Mouse (Mus musculus): Measurements from ENCODE around the gene Rsbn1l.

DNA sequence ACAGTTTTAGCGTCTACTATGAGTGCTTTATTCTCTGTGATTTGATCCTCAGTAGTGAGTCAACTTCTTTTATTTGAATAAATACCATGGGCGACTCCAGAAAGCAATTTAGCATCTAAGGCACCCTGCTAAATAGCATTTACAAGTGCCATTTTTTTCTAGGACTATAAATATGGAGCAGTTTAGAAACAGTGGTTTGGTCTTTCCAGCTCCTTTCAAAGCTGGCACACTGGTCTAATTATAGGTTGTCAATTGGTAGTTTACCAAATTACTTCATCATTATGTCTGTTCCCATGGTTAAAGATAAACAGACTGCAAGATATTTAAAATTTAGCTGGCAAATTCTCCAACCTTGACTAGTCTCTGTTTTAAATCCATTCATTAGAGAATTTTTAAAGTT lies 112.4 kb downstream of the Rsbn1l start:
- no peak for TF ChIP-seq POLR2A (IDR thresholded peaks at IDR 0.05; ENCODE audit: insufficient read length, low read depth)
- TF ChIP-seq TCF12 (IDR thresholded peaks at IDR 0.05; ENCODE audit: insufficient read depth, poor library complexity, severe bottlenecking): no peak
- no peak for TF ChIP-seq SRF (IDR thresholded peaks at IDR 0.05; ENCODE audit: control insufficient read depth, insufficient read length, low read depth)
- TF ChIP-seq USF1 (IDR thresholded peaks at IDR 0.05; ENCODE audit: low read depth): no peak
- TF ChIP-seq MYOG (IDR thresholded peaks at IDR 0.05; ENCODE audit: control insufficient read depth in 1 of 3, insufficient read depth in 1 of 3, insufficient read length in 2 of 3, low read depth in 2 of 3): no peak
- no peak for TF ChIP-seq POLR2AphosphoS2 (IDR thresholded peaks at IDR 0.05; ENCODE audit: insufficient read length, low read depth)
- no peak for TF ChIP-seq E2F4 (IDR thresholded peaks at IDR 0.05; ENCODE audit: insufficient read depth)
- TF ChIP-seq TCF3 (IDR thresholded peaks at IDR 0.05; ENCODE audit: insufficient read length, low read depth): no peak
- no peak for TF ChIP-seq MYOD1 (IDR thresholded peaks at IDR 0.05; ENCODE audit: control insufficient read depth in 1 of 3, insufficient read length in 2 of 3, low read depth in 2 of 3)
- no peak for TF ChIP-seq MAX (IDR thresholded peaks at IDR 0.05; ENCODE audit: low read depth)
- TF ChIP-seq CEBPB (IDR thresholded peaks at IDR 0.05; ENCODE audit: insufficient read depth, poor library complexity, severe bottlenecking): no peak

All from myocyte (in vitro differentiated cells).